ENCODE assay signal across 14 mouse cellular contexts in the genomic region with DNA sequence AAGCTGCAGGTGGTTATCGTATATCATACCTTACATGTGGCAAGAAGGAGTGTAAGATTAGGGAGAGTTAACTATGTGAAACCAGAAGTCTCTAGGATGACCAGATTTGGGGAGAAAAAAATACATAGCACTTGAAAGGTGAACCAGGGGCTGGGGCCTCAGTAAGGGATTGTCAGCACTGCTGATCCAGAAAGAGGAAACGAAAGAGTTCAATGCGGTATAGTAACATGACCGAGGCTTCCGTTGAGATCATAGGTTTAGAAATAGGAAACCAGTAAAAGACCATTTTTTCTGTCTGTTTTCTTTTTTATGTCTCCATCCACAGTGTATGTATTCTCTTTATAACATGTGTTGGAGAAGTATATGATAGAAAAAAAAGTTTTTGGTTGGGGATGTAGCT. TPM values are rescaled to one million over a fixed set of nuclear protein-coding genes. Genes with fewer than 3 reads are reported as not detected.
DNase-seq lines count a peak whose midpoint lies in the region; ATAC-seq and TF ChIP-seq lines count a peak whose summit lies in the region.
"Had no signal": no experiment of that assay in that cellular context is flagged by ENCODE, and none has a peak within 500 bp of the region (broad histone marks: within the 10 kb centered on the region; RNA-seq: fewer than 3 reads in every experiment).

No protein-coding gene starts in this region.

- intact Hi-C loops in heart, postnatal 25 days (cut with DNase I) = loop anchor here (2.0 to 5.0 kb wide), 3 partner anchors 40 to 130 kb away; no protein-coding TSS in a partner anchor

- ATAC-seq in activated CD4-positive, CD25-positive, alpha-beta regulatory T cell, adult 4 months = peak; percentile 43
- peak; percentile 81 for ATAC-seq in monocyte, adult 5-6 weeks (replicated peaks; ENCODE audit: insufficient number of reproducible peaks, low FRiP score, low TSS enrichment, poor library complexity, severe bottlenecking)
- ATAC-seq in intestine, postnatal 0 days = no peak
- ATAC-seq: midbrain, embryonic 15.5 days had no signal

- WGBS in intestine, postnatal 0 days = 94% methylated on average over 5 of the region's 5 CpGs

- H3K27ac ChIP-seq in intestine, postnatal 0 days (ENCODE audit: low read depth, low read length) = no peak overlapping the region
- H3K27ac ChIP-seq: embryonic facial prominence, embryonic 15.5 days; heart, adult 2 months; hindbrain, embryonic 14.5 days; midbrain, embryonic 15.5 days had no signal

- H3K4me3 ChIP-seq in intestine, postnatal 0 days (ENCODE audit: low read depth, low read length) = no peak overlapping the region
- H3K4me3 ChIP-seq: embryonic facial prominence, embryonic 15.5 days; heart, adult 2 months; midbrain, embryonic 15.5 days had no signal

- DNase-seq in heart, adult 9 months (ENCODE audit: low spot score in 2 of 2) = peak; percentile 18 to 61
- DNase-seq in heart, postnatal 25 days (ENCODE audit: low spot score) = no peak
- DNase-seq in 416B (ENCODE audit: low read depth) = peak; percentile 89
- no peak for DNase-seq in right cerebral cortex, adult 18-20 months
- no peak for DNase-seq in Muller cell, postnatal 12 days (ENCODE audit: inconsistent ontology term)
- DNase-seq: kidney, postnatal 10 days; lung, embryonic 14.5 days had no signal

- no peak overlapping the region for H3K9ac ChIP-seq in intestine, postnatal 0 days (ENCODE audit: low read depth, low read length)
- H3K9ac ChIP-seq: embryonic facial prominence, embryonic 15.5 days; hindbrain, embryonic 14.5 days; lung, embryonic 14.5 days; midbrain, embryonic 15.5 days had no signal

- H3K27me3 ChIP-seq in intestine, postnatal 0 days (replicated peaks; ENCODE audit: control insufficient read depth, insufficient read depth, low read length) = no peaks in the 10 kb centered on the region
- H3K27me3 ChIP-seq: embryonic facial prominence, embryonic 15.5 days; midbrain, embryonic 15.5 days had no signal

- no peaks in the 10 kb centered on the region for H3K9me3 ChIP-seq in intestine, postnatal 0 days (ENCODE audit: control insufficient read depth)
- H3K9me3 ChIP-seq: embryonic facial prominence, embryonic 15.5 days; midbrain, embryonic 15.5 days had no signal

- no peak overlapping the region for H3K4me2 ChIP-seq in intestine, postnatal 0 days (replicated peaks; ENCODE audit: low read depth)
- H3K4me2 ChIP-seq: embryonic facial prominence, embryonic 15.5 days; hindbrain, embryonic 14.5 days; lung, embryonic 14.5 days; midbrain, embryonic 15.5 days had no signal

- no peaks in the 10 kb centered on the region for H3K4me1 ChIP-seq in intestine, postnatal 0 days (replicated peaks; ENCODE audit: control insufficient read depth, insufficient read depth, low read length)

- no peaks in the 10 kb centered on the region for H3K36me3 ChIP-seq in intestine, postnatal 0 days (ENCODE audit: control insufficient read depth, insufficient read depth)
- H3K36me3 ChIP-seq: midbrain, embryonic 15.5 days had no signal

- TF ChIP-seq CTCF in intestine, postnatal 0 days (IDR thresholded peaks at IDR 0.05; ENCODE audit: low read depth) = no peak

RNA-seq across cellular contexts. Expression of gene Necap1, which starts 1.5 kb away (rescaled TPM):
- total RNA-seq in heart, postnatal 25 days (2021) = 10 to 100 TPM; 22.1 to 24.9 TPM
- polyA plus RNA-seq in activated CD4-positive, CD25-positive, alpha-beta regulatory T cell, adult 4 months (2017; shearing (Covaris generic)) = 10 to 100 TPM; 32.2 to 44.6 TPM
- 52.8 to 81.1 TPM (median 65.0 TPM) in 3 replicates for total RNA-seq in monocyte, adult 5-6 weeks (2017)
- 45.8 and 48.7 TPM in 2 replicates for polyA plus RNA-seq in intestine, postnatal 0 days (2015; fragmentation: Nextera tagmentation; extraction: Ambion mirVana)

RNA-seq across cellular contexts. Expression of gene C3ar1, which starts 16.8 kb away (rescaled TPM):
- total RNA-seq in heart, postnatal 25 days (2021) = 1 to 10 TPM; 2.9 to 3.3 TPM
- polyA plus RNA-seq in activated CD4-positive, CD25-positive, alpha-beta regulatory T cell, adult 4 months (2017; shearing (Covaris generic)) = under 1 TPM in 1 of 2 experiments, not detected in 1; 0.60 TPM
- 1.8 to 13.4 TPM (median 9.7 TPM) in 3 replicates for total RNA-seq in monocyte, adult 5-6 weeks (2017)
- polyA plus RNA-seq in intestine, postnatal 0 days (2015; fragmentation: Nextera tagmentation; extraction: Ambion mirVana) = 2.1 and 2.2 TPM in 2 replicates

RNA-seq across cellular contexts. Expression of gene Clec4a1, which starts 48.8 kb away (rescaled TPM):
- 1 to 10 TPM; 3.6 to 4.7 TPM for total RNA-seq in heart, postnatal 25 days (2021)
- polyA plus RNA-seq in activated CD4-positive, CD25-positive, alpha-beta regulatory T cell, adult 4 months (2017; shearing (Covaris generic)) = under 1 TPM in 1 of 2 experiments, not detected in 1; 0.51 TPM
- 202 to 205 TPM (median 202 TPM) in 3 replicates for total RNA-seq in monocyte, adult 5-6 weeks (2017)
- 1.4 and 1.8 TPM in 2 replicates for polyA plus RNA-seq in intestine, postnatal 0 days (2015; fragmentation: Nextera tagmentation; extraction: Ambion mirVana)

RNA-seq across cellular contexts. Expression of gene Foxj2, which starts 53.1 kb away (rescaled TPM):
- 10 to 100 TPM; 31.8 to 37.0 TPM for total RNA-seq in heart, postnatal 25 days (2021)
- 1 to 10 TPM; 6.6 to 8.7 TPM for polyA plus RNA-seq in activated CD4-positive, CD25-positive, alpha-beta regulatory T cell, adult 4 months (2017; shearing (Covaris generic))
- 17.1 to 28.8 TPM (median 25.1 TPM) in 3 replicates for total RNA-seq in monocyte, adult 5-6 weeks (2017)
- 2.8 and 2.9 TPM in 2 replicates for polyA plus RNA-seq in intestine, postnatal 0 days (2015; fragmentation: Nextera tagmentation; extraction: Ambion mirVana)

Comparison
In these comparisons a context has a peak if more than half of its experiments do, and no peak if none do; other contexts are left out.
1. DNase-seq: peak in heart, adult 9 months (2 of 2) and 416B (single experiment); none in heart, postnatal 25 days (single experiment), right cerebral cortex, adult 18-20 months (single experiment) and Muller cell, postnatal 12 days (single experiment).
2. RNA of gene Clec4a1, which starts 48.8 kb away (total RNA-seq): 202 to 205 TPM in monocyte, adult 5-6 weeks; 3.6 to 4.7 TPM in heart, postnatal 25 days; every median in the first group is over 10 times any median in the second.